12 mouse cellular contexts compared by ENCODE assay signal in genomic region chr4:103881641-103882040, GRCm38 (mm10).
DNase-seq lines count a peak whose midpoint lies in the region; ATAC-seq and TF ChIP-seq lines count a peak whose summit lies in the region.
"Had no signal": no experiment of that assay in that cellular context is flagged by ENCODE, and none has a peak within 500 bp of the region (broad histone marks: within the 10 kb centered on the region; RNA-seq: fewer than 3 reads in every experiment).

No protein-coding gene starts in this region.

- H3K27me3 ChIP-seq in hindbrain, postnatal 0 days (ENCODE audit: insufficient read depth, low read length): no peaks in the 10 kb centered on the region
- H3K27me3 ChIP-seq in hindbrain, embryonic 11.5 days (ENCODE audit: control insufficient read depth, insufficient read depth, low read length): no peaks in the 10 kb centered on the region
- H3K27me3 ChIP-seq: limb, embryonic 12.5 days had no signal

- no peak overlapping the region for H3K9ac ChIP-seq in hindbrain, postnatal 0 days (replicated peaks; ENCODE audit: low read length)
- no peak overlapping the region for H3K9ac ChIP-seq in hindbrain, embryonic 11.5 days (ENCODE audit: low read depth, low read length)
- H3K9ac ChIP-seq: limb, embryonic 12.5 days had no signal

- 29% methylated on average over 3 of the region's 3 CpGs for WGBS in hindbrain, postnatal 0 days
- 74% methylated on average over 3 of the region's 3 CpGs for WGBS in hindbrain, embryonic 11.5 days

- DNase-seq in hindbrain, postnatal 0 days (ENCODE audit: low spot score): peak; percentile 78
- no peak for DNase-seq in hindbrain, embryonic 11.5 days (ENCODE audit: low spot score)
- DNase-seq in left cerebral cortex, adult 18-20 months (ENCODE audit: low spot score in 2 of 2): peak; percentile 51 to 70
- DNase-seq in telencephalon, adult 2 months (ENCODE audit: low read depth, low spot score): peak; percentile 86
- DNase-seq in embryo, embryonic 11 days: no peak
- DNase-seq in ovary, postnatal 36 days (ENCODE audit: low spot score): no peak
- no peak for DNase-seq in kidney, postnatal 10 days
- DNase-seq: gastrocnemius, postnatal 36 days; lung, postnatal 10 days had no signal

- no peaks in the 10 kb centered on the region for H3K36me3 ChIP-seq in hindbrain, postnatal 0 days (ENCODE audit: insufficient read depth, low read length)
- H3K36me3 ChIP-seq in hindbrain, embryonic 11.5 days (ENCODE audit: control insufficient read depth, insufficient read depth, low read length): no peaks in the 10 kb centered on the region
- H3K36me3 ChIP-seq: limb, embryonic 12.5 days had no signal

- H3K4me2 ChIP-seq in hindbrain, postnatal 0 days (ENCODE audit: low read depth, low read length): no peak overlapping the region
- no peak overlapping the region for H3K4me2 ChIP-seq in hindbrain, embryonic 11.5 days (replicated peaks; ENCODE audit: low read depth, low read length)
- H3K4me2 ChIP-seq: limb, embryonic 12.5 days had no signal

- no peak overlapping the region for H3K4me3 ChIP-seq in hindbrain, postnatal 0 days (ENCODE audit: low read length)
- H3K4me3 ChIP-seq in hindbrain, embryonic 11.5 days (ENCODE audit: low read depth, low read length): no peak overlapping the region
- H3K4me3 ChIP-seq: limb, embryonic 12.5 days had no signal

- H3K9me3 ChIP-seq in hindbrain, postnatal 0 days (ENCODE audit: low read length): no peaks in the 10 kb centered on the region
- no peaks in the 10 kb centered on the region for H3K9me3 ChIP-seq in hindbrain, embryonic 11.5 days (ENCODE audit: control insufficient read depth, low read length)
- H3K9me3 ChIP-seq: limb, embryonic 12.5 days had no signal

- 0 out of 2 replicates have a peak overlapping the region, but pooled peaks have one; percentile 15 for H3K27ac ChIP-seq in hindbrain, postnatal 0 days
- H3K27ac ChIP-seq in hindbrain, embryonic 11.5 days (ENCODE audit: low read depth, low read length): no peak overlapping the region
- H3K27ac ChIP-seq: limb, embryonic 12.5 days had no signal

- ATAC-seq in hindbrain, postnatal 0 days: peak; percentile 84
- no peak for ATAC-seq in hindbrain, embryonic 11.5 days (ENCODE audit: low FRiP score)
- ATAC-seq in frontal cortex, adult (ENCODE audit: low TSS enrichment): peak; percentile 91
- ATAC-seq: inflammation-experienced regulatory T-cells, adult 6 months had no signal

- TF ChIP-seq CTCF in hindbrain, postnatal 0 days (IDR thresholded peaks at IDR 0.05; ENCODE audit: low read depth): no peak

- H3K4me1 ChIP-seq in hindbrain, postnatal 0 days (ENCODE audit: insufficient read depth, low read length): no peaks in the 10 kb centered on the region
- no peaks in the 10 kb centered on the region for H3K4me1 ChIP-seq in hindbrain, embryonic 11.5 days (replicated peaks; ENCODE audit: control insufficient read depth, insufficient read depth, low read length)

Comparison
In these comparisons a context has a peak if more than half of its experiments do, and no peak if none do; other contexts are left out.
1. DNase-seq: peak in hindbrain, postnatal 0 days (single experiment), left cerebral cortex, adult 18-20 months (2 of 2) and telencephalon, adult 2 months (single experiment); none in hindbrain, embryonic 11.5 days (single experiment), embryo, embryonic 11 days (single experiment), ovary, postnatal 36 days (single experiment) and kidney, postnatal 10 days (single experiment).